Mouse (Mus musculus): ENCODE measurements around the gene Pglyrp4. TPM values are rescaled to one million over a fixed set of nuclear protein-coding genes. Genes with fewer than 3 reads are reported as not detected.
"Not testable (repeated sequence)": the region's sequence is repeated elsewhere in the genome, so short reads cannot be mapped to it uniquely, and the experiment has no call there.

Gene Pglyrp4
- total and polyA plus RNA-seq, 2 experiments: not detected

GRCm38 (mm10) chr3:90702244-90702643 lies 24.5 kb upstream of the Pglyrp4 start:
- Histone ChIP-seq H3K9ac (ENCODE audit: low read depth, low read length) (no peak overlapping the region), H3K27me3 (ENCODE audit: control insufficient read depth, insufficient read depth, low read length) (no peaks in the 10 kb centered on the region), H3K27ac (replicated peaks; ENCODE audit: insufficient read depth, low read depth, low read length) (no peak overlapping the region), H3K79me2 (ENCODE audit: control insufficient read depth, insufficient read depth, low read length) (no peaks in the 10 kb centered on the region), H3K36me3 (ENCODE audit: control insufficient read depth, insufficient read depth, low read length) (no peaks in the 10 kb centered on the region), H3K4me1 (ENCODE audit: control insufficient read depth, insufficient read depth, low read length) (no peaks in the 10 kb centered on the region), H3K4me3 (ENCODE audit: insufficient read depth, low read depth, low read length) (no peak overlapping the region)
- DNase-seq (ENCODE audit: extremely low read depth, low read depth, low spot score): no peak
- 84% methylated on average over 2 of the region's 2 CpGs for WGBS
- TF ChIP-seq CTCF (IDR thresholded peaks at IDR 0.05; ENCODE audit: low read depth, low read length) (no peak), POLR2A (IDR thresholded peaks at IDR 0.05; ENCODE audit: extremely low read depth, insufficient read depth, low read length) (no peak)

- peak; percentile 27 for DNase-seq (ENCODE audit: extremely low read depth, low read depth, low spot score)
- TF ChIP-seq POLR2A (IDR thresholded peaks at IDR 0.05; ENCODE audit: extremely low read depth, insufficient read depth, low read length): no peak
- 0 out of 2 replicates have a peak, but pooled peaks have one; percentile 25 for TF ChIP-seq CTCF (IDR thresholded peaks at IDR 0.05; ENCODE audit: low read depth, low read length)
- Histone ChIP-seq H3K4me1 (ENCODE audit: control insufficient read depth, insufficient read depth, low read length) (no peaks in the 10 kb centered on the region), H3K4me3 (ENCODE audit: insufficient read depth, low read depth, low read length) (no peak overlapping the region), H3K9ac (ENCODE audit: low read depth, low read length) (no peak overlapping the region), H3K27me3 (ENCODE audit: control insufficient read depth, insufficient read depth, low read length) (no peaks in the 10 kb centered on the region), H3K36me3 (ENCODE audit: control insufficient read depth, insufficient read depth, low read length) (no peaks in the 10 kb centered on the region), H3K27ac (replicated peaks; ENCODE audit: insufficient read depth, low read depth, low read length) (no peak overlapping the region), H3K79me2 (ENCODE audit: control insufficient read depth, insufficient read depth, low read length) (no peaks in the 10 kb centered on the region)
- whole genome bisulfite sequencing: 16% methylated on average over 4 of the region's 4 CpGs
Measured at GRCm38 (mm10) chr3:90708523-90709202, 18.0 kb upstream of the Pglyrp4 start.

- no peak overlapping the region for H3K9ac ChIP-seq (ENCODE audit: low read depth, low read length)
- H3K4me1 ChIP-seq (ENCODE audit: control insufficient read depth, insufficient read depth, low read length): no peaks in the 10 kb centered on the region
- 47% methylated on average over 12 of the region's 12 CpGs for WGBS
- TF ChIP-seq CTCF (IDR thresholded peaks at IDR 0.05; ENCODE audit: low read depth, low read length): peak; percentile 100
- TF ChIP-seq POLR2A (IDR thresholded peaks at IDR 0.05; ENCODE audit: extremely low read depth, insufficient read depth, low read length): no peak
- no peaks in the 10 kb centered on the region for H3K27me3 ChIP-seq (ENCODE audit: control insufficient read depth, insufficient read depth, low read length)
- H3K79me2 ChIP-seq (ENCODE audit: control insufficient read depth, insufficient read depth, low read length): no peaks in the 10 kb centered on the region
- no peaks in the 10 kb centered on the region for H3K36me3 ChIP-seq (ENCODE audit: control insufficient read depth, insufficient read depth, low read length)
- no peak overlapping the region for H3K4me3 ChIP-seq (ENCODE audit: insufficient read depth, low read depth, low read length)
- DNase-seq (ENCODE audit: extremely low read depth, low read depth, low spot score): peak; percentile 66
- H3K27ac ChIP-seq (replicated peaks; ENCODE audit: insufficient read depth, low read depth, low read length): no peak overlapping the region
Measured at GRCm38 (mm10) chr3:90709591-90710460, 16.9 kb upstream of the Pglyrp4 start.

GRCm38 (mm10) chr3:90749658-90750057 lies 23.0 kb downstream of the Pglyrp4 start:
- Histone ChIP-seq H3K4me1 (ENCODE audit: control insufficient read depth, insufficient read depth, low read length) (no peaks in the 10 kb centered on the region), H3K4me3 (ENCODE audit: insufficient read depth, low read depth, low read length) (no peak overlapping the region), H3K9ac (ENCODE audit: low read depth, low read length) (no peak overlapping the region), H3K36me3 (ENCODE audit: control insufficient read depth, insufficient read depth, low read length) (no peaks in the 10 kb centered on the region), H3K27me3 (ENCODE audit: control insufficient read depth, insufficient read depth, low read length) (no peaks in the 10 kb centered on the region), H3K27ac (replicated peaks; ENCODE audit: insufficient read depth, low read depth, low read length) (no peak overlapping the region), H3K79me2 (ENCODE audit: control insufficient read depth, insufficient read depth, low read length) (no peaks in the 10 kb centered on the region)
- 90% methylated on average over 1 of the region's 1 CpGs for WGBS
- no peak for DNase-seq (ENCODE audit: extremely low read depth, low read depth, low spot score)
- no peak for TF ChIP-seq POLR2A (IDR thresholded peaks at IDR 0.05; ENCODE audit: extremely low read depth, insufficient read depth, low read length)
- TF ChIP-seq CTCF (IDR thresholded peaks at IDR 0.05; ENCODE audit: low read depth, low read length): no peak

GRCm38 (mm10) chr3:90777776-90778175 lies 51.1 kb downstream of the Pglyrp4 start, which contains the start of gene Gm5849:
TSS of gene Gm5849 (minus strand) at chr3:90777876.
- not testable (repeated sequence) for H3K4me1 ChIP-seq (ENCODE audit: control insufficient read depth, insufficient read depth, low read length); H3K27me3 ChIP-seq (ENCODE audit: control insufficient read depth, insufficient read depth, low read length); H3K4me3 ChIP-seq (ENCODE audit: insufficient read depth, low read depth, low read length); H3K27ac ChIP-seq (replicated peaks; ENCODE audit: insufficient read depth, low read depth, low read length); H3K9ac ChIP-seq (ENCODE audit: low read depth, low read length); DNase-seq (ENCODE audit: extremely low read depth, low read depth, low spot score); H3K79me2 ChIP-seq (ENCODE audit: control insufficient read depth, insufficient read depth, low read length); H3K36me3 ChIP-seq (ENCODE audit: control insufficient read depth, insufficient read depth, low read length)
- WGBS: 86% methylated on average over 1 of the region's 1 CpGs

Other genes with a start within 250 kb of the Pglyrp4 start
- gene Snapin, start 235.9 kb upstream of the Pglyrp4 start, total RNA-seq (2014; rRNA removed): 12.8 and 18.5 TPM in 2 replicates
- 10.4 and 10.6 TPM in 2 replicates for gene Snapin, start 235.9 kb upstream of the Pglyrp4 start, polyA plus RNA-seq (2012; rRNA removed)
- 30.9 and 31.0 TPM in 2 replicates for gene Chtop, start 217.4 kb upstream of the Pglyrp4 start, total RNA-seq (2014; rRNA removed)
- 23.5 and 24.9 TPM in 2 replicates for gene Chtop, start 217.4 kb upstream of the Pglyrp4 start, polyA plus RNA-seq (2012; rRNA removed)
- gene S100a1, start 212.5 kb upstream of the Pglyrp4 start, total RNA-seq (2014; rRNA removed): 115 and 123 TPM in 2 replicates
- 241 and 335 TPM in 2 replicates for gene S100a1, start 212.5 kb upstream of the Pglyrp4 start, polyA plus RNA-seq (2012; rRNA removed)
- 70.7 and 81.7 TPM in 2 replicates for gene S100a13, start 212.5 kb upstream of the Pglyrp4 start, total RNA-seq (2014; rRNA removed)
- gene S100a13, start 212.5 kb upstream of the Pglyrp4 start, polyA plus RNA-seq (2012; rRNA removed): 40.2 and 40.5 TPM in 2 replicates
- not detected in 2 replicates for gene S100a14, start 200.1 kb upstream of the Pglyrp4 start, total RNA-seq (2014; rRNA removed)
- gene S100a14, start 200.1 kb upstream of the Pglyrp4 start, polyA plus RNA-seq (2012; rRNA removed): not detected in 2 replicates
- gene S100a16, start 189.7 kb upstream of the Pglyrp4 start, total RNA-seq (2014; rRNA removed): 38.0 and 40.7 TPM in 2 replicates
- 40.1 and 55.0 TPM in 2 replicates for gene S100a16, start 189.7 kb upstream of the Pglyrp4 start, polyA plus RNA-seq (2012; rRNA removed)
- gene S100a3, start 166.3 kb upstream of the Pglyrp4 start, total RNA-seq (2014; rRNA removed): not detected in 2 replicates
- not detected in 2 replicates for gene S100a3, start 166.3 kb upstream of the Pglyrp4 start, polyA plus RNA-seq (2012; rRNA removed)
- gene S100a2, start 136.7 kb upstream of the Pglyrp4 start, total RNA-seq (2014; rRNA removed): not detected in 2 replicates
- gene S100a2, start 136.7 kb upstream of the Pglyrp4 start, polyA plus RNA-seq (2012; rRNA removed): not detected in 2 replicates
- gene Gm42674, start 125.0 kb upstream of the Pglyrp4 start, total RNA-seq (2014; rRNA removed): not detected in 2 replicates
- gene Gm42674, start 125.0 kb upstream of the Pglyrp4 start, polyA plus RNA-seq (2012; rRNA removed): not detected in 2 replicates
- 2.8 and 2.9 TPM in 2 replicates for gene S100a4, start 123.1 kb upstream of the Pglyrp4 start, total RNA-seq (2014; rRNA removed)
- gene S100a4, start 123.1 kb upstream of the Pglyrp4 start, polyA plus RNA-seq (2012; rRNA removed): 0.87 and 1.0 TPM in 2 replicates
- not detected in 2 replicates for gene S100a5, start 118.4 kb upstream of the Pglyrp4 start, total RNA-seq (2014; rRNA removed)
- gene S100a5, start 118.4 kb upstream of the Pglyrp4 start, polyA plus RNA-seq (2012; rRNA removed): not detected in 2 replicates
- 2.4 and 3.6 TPM in 2 replicates for gene S100a6, start 114.0 kb upstream of the Pglyrp4 start, total RNA-seq (2014; rRNA removed)
- gene S100a6, start 114.0 kb upstream of the Pglyrp4 start, polyA plus RNA-seq (2012; rRNA removed): 4.7 and 8.1 TPM in 2 replicates
- gene S100a7a, start 72.9 kb upstream of the Pglyrp4 start, total RNA-seq (2014; rRNA removed): not detected in 2 replicates
- not detected in 2 replicates for gene S100a7a, start 72.9 kb upstream of the Pglyrp4 start, polyA plus RNA-seq (2012; rRNA removed)
- gene S100a8, start 57.9 kb upstream of the Pglyrp4 start, total RNA-seq (2014; rRNA removed): 1.4 and 1.7 TPM in 2 replicates
- 0.54 and 0.90 TPM in 2 replicates for gene S100a8, start 57.9 kb upstream of the Pglyrp4 start, polyA plus RNA-seq (2012; rRNA removed)
- gene S100a9, start 31.2 kb upstream of the Pglyrp4 start, total RNA-seq (2014; rRNA removed): 2.6 and 3.6 TPM in 2 replicates
- 0.76 and 0.92 TPM in 2 replicates for gene S100a9, start 31.2 kb upstream of the Pglyrp4 start, polyA plus RNA-seq (2012; rRNA removed)
- gene Gm5849, start 51.0 kb downstream of the Pglyrp4 start, total RNA-seq (2014; rRNA removed): not detected in 2 replicates
- not detected in 2 replicates for gene Gm5849, start 51.0 kb downstream of the Pglyrp4 start, polyA plus RNA-seq (2012; rRNA removed)